Mouse (Mus musculus) frontal cortex, postnatal 25 days (tissue): ENCODE data around the gene Tbrg4.

Experiments used
- DNase-seq, 2 experiments: peaks; one replicate each; pipeline ENCODE4 v3.0.0; 2022; ENCODE audit warnings: low spot score in 2 of 2

Tbrg4 gene

DNA sequence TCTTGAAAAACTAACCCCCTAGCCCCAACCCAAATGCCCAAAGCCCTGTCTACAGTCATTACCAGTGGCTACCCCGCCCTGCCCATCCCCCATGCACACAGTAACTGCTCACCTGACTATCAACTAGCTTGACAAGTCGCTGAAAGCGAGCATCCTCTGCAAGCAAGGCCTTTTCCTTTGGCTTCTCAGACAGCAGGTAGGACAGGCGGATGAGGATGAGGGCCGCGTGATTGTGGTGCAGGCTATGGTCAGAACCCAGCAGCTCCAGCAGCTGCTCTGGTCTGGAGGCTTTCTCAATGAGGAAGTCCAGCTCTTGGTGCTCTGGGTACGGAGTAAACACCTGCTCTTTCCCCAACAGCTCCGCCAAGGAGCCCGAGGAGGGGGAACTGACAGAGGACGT is 2.2 kb downstream of the Tbrg4 start:
- DNase-seq, result no peak

DNA sequence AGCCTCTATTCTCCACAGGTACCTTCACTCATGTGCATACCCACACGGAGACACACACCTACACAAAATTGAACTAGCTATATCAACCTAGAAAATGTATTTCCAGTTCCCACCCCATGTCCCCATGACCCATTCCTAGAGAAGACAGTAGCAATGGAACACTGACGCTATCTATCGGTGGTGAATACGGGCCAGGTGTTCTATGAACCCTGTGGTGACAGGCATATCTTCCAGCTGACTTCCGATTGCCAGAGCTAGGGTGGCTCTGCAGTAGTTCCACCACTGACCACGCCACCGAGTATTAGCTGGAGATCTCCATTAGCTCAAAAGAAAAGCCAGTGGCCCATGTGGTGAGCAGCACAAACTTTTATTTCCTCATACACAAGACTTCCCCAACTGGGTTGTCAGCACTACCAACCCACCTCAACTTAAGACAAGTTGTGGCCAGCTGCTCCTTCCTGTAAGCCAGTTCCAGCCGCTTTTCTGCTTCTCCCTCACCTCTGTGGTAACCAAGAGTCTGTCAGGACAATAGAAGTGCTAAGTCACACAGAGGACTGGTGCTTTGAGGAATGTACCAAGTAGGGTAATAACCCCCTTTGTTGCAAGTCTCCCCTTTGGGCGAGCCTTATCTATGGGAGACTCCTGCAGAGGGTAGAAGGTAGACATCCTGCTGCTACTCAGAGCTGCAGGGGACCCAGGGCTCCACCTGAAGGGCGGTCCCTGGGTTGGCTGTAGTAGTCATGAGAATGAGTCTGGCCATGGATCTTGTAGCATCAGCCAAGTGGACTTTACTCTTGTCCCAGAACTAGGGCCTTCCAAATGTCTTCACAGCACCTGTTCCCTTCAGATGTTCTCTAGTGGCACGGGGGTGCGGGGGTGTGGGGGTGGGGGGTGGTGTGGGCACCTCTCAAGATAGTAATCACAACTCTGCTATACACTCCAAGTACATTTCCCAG is 10.3 kb downstream of the Tbrg4 start:
- no peak for DNase-seq

DNA sequence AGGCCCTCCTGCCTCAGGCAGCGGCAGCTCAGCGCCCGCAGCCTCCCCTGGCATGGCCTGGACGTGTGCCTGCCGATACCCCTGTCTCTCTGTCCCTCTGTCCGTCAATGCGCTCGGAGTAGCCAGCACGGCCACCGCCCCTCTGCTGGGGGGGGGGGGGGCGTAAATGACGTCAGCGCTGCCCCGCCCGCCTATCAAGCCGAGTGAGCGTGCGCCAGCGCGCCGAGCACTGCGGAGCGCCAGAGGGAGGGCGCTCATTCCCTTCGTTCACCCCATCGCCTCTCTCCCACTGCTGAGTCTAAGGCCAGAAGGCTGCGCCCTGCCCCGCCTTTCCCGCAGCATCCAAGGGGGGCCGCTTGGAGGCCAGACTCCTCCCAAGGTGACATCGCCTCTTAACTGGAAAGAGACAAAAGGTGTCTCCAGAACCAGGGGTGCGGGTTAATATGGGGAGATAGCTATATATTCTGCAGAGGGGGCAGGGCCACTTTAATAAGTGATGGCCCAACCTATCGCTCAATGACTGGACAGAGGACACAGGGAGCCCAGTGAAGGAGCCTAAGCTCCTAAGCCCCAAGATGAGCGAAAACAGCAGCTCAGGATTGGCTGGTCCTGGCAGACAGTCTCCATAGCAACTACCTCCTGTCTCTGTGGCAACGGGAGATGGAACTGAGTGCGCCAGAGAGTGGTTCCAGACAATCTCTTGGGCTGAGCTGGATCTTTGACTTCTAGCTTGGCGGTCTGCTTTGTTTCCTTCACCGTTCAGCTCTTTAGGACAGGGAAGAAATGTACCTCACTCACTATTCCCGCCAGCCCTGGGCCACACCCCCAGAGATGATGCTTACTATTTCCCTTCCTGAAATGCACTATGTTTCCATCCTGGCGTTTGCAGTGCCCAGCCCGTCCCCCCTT is 20.1 kb downstream of the Tbrg4 start, which contains the start of gene Nacad:
Gene Nacad (minus strand): TSS at position 563 of the 909 bp plus-strand sequence.
- DNase-seq, result peak; percentile 53 to 62

DNA sequence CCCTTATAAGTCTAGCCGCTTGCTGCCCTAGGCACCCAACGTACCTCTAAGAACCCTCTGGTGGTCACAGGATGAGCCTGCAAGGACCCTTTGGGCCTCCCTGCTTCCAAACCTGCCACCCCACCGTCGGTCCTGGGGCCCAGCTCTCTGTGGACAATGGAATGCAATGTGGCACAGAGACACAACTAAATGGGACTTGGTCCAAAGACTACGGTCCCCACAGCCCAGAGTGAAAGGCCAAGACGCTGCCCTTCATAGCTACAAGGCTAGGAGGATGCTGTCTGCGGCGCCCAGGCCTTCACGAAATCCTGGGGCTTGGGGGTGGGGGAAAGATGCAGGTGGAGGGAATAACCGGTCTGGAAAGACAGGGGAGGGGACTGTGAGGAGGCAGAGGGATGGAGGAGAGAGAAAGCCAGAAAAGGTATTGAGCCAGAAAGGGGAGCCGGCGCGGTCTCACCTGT is 20.8 kb downstream of the Tbrg4 start:
- DNase-seq, result peak in 1 of 2 experiments; percentile 34

DNA sequence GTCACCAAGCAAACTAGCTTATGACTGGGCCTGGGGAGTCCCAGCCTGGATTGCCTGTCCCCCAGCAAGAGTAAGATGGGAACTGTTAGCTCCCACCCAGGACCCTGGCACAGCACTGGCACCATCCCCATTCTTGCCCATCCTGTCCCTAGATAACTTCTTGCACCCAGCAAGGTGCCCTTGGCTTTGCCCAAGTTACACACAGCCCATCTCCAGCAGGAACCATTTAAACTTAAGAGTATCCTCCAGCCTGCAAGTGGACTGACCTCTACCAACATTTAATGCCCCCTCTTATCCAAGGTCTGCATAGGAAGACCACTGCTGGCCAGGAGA is 21.3 kb downstream of the Tbrg4 start:
- no peak for DNase-seq

DNA sequence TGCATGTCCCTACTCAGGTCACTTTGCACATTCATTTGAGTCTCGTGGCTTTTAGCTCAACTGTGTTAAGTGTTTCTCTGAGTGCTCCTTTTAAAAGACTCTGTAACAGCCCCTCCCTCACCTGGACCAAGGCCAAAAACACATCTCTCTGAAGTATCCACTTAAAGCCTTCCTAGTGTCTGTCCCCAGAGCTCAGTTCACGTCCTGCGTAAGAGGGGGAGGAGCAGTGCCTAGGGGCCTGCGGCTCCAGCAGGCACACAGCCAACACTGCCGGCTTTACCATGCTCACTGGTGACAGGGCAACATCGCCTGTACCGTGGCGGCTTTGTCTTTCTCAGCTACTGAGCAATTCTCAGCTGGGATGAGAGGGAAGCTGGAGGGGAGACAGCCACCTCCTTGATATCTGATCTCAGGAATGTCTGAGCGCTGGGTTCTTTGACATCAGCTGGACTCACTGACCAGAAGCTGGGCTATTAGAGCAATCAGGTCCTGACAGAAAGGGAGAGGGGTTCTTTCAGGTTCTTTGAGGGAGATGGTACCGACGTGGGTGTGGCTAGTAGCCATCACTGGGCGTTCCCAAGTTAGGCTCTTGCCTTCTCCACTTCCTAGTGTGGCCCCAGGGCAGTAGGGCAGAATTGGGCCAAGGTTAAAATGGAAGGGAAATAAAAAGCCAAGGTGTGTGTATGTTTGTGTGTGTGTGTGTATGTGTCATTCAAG is 21.8 kb downstream of the Tbrg4 start:
- DNase-seq, result peak in 1 of 2 experiments; percentile 27

DNA sequence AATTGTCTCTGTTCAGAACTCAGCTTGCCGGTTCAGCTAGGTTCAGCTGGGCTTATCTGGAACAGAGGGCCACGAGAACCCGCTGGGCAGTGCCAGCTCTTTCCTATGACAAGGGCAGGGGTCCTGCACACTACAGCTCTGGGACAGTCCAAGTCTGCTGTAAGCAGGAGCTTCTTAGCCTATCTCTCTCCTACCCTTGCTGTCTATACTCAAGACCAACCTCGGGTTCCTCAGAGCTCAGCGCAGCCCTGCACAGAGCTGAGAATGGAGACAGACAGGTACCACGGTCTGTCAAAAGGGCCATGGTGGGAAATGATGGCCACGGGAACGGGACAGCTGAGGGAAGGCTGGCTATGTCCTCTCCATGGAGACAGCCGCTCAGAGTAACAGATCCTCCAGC is 22.6 kb downstream of the Tbrg4 start:
- DNase-seq, result no peak

DNA sequence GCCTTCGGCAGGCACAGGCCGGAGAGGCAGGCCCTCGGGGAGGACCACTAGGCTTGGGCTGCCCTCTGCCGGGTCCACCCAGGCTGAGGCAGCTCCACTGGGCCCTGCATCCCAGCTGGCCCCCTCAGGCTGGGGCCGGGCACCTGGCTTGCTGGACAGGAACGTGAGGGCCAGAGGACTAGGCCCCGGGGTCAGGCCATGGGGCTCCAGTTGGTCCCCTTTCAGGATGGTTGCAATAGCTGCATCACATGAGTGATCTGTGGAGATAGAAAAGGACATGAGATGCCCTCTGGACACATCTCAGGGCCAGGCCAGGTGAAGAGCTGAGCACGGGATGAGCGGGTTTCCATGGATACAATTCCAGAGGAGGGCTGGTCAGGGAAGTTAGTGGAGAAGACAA is 23.2 kb downstream of the Tbrg4 start:
- no peak for DNase-seq

DNA sequence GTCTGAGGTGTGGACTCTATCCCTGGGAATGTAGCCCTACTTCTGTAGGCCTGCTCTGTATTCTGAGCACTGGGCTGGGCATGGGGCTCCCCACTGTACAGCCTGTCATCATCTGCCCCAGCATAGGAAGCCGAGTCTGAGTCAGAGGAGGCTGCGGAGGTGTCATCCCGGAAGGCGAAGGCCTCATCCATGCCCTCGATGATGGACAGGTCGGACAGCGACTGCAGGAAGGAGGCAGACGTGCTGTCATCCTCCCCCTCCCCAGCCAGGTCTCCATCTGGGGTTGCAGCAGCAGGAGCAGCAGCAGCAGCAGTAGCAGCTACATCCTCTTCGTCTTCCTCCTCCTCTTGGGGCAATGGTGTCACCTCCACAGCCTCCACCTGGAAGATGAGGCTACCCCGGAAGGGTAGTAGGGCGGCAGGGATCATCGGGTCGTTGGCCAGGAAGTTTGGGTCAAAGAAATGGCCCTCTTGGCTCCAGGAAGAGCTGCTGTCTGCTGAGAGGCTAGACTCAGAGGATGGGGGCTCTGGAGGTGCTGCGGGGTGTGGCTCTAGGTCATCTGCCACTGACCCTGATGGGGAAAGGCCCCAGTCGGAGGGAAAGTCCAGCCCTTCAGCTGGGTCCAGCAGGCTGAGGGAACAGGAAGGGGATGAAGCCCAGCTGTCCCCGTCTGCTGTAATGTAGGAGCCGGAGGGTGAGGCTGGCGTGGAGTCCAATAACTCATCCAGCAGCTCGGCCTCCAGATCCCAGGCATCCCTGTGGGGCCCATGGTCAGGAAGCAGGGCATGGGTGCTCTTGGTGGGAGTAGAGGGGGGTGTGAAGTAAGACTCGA is 24.0 kb downstream of the Tbrg4 start:
- no peak for DNase-seq

DNA sequence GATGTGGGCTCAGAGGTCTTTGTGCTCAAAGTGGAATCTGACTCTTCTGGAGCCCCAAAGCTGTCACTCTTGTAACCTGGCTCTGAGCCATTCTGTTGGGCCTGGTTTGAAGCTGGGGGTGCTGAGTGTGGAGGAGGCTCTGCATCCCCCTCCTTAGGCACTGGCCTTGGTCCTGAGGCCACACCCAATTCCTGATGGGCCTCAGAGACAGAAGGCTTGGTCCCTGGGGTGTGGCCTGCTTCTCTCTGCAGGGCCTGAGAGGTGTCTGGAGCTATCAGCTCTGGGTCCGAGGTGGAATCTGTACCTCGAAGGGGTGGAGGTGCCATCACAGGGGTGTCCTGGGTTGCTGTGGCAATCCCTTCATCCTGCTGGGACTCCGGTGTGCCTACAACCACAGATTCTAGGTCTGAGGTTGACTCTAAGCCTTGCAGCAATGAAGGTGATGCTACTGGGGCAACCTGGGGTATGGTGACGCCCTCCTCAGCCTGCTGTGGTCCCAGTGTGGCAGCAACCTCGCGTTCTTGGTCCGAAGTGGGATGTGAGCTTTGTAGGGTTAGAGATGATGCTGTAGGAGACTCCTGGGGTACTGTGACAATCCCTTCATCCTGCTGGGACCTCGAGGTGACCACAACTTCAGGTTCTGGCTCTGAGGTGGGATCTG is 25.5 kb downstream of the Tbrg4 start:
- DNase-seq, result no peak

DNA sequence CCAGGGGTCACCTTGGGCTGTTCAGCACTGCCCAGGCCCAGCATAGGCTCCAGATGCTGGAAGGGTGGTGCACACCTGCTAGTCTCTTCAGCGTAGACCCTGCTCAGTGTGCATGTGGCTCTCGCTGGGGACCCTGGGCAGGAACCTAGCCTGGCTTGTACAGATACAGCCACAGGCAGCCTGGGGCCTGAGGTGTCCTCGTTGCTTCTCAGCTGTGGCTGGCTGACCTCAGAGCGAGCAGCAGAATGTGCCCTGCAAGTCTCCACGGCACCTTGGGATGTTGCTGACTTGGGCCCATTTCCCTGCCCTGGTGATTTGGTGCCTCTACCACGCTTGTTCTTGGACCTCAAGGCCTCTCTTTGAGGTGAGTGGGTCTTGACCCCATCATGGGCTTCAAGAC is 26.0 kb downstream of the Tbrg4 start:
- DNase-seq, result no peak

DNA sequence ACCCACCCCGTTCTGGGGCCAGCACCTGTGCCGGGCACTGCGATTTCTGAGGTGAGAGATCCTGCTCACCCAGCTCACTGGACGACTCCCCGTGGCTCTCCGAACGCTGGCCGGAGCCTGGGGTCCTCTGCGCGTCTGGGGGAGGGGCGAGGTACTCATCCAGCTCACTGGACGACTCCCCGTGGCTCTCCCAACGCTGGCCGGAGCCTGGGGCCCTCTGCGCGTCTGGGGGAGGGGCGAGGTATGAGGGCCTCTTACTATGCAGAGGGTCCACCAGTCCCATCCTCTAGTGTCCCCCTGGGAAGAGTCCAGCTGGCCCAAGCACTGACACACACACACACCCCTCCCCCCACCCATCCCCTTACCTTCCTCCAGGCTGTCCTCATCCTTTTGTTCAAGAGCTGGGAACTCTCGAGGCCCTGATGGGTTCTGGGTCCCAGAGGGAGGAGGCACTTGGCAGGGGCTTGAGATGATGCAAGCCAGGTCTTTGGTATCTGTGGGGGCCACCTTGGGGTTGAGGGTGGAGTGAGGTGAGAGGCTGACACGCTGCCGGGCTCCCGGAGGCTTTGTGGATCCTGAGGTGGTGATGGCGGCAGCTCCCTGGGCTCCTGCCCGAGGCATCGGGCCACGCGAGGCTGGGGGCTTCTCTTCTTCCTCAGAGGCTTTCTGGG is 26.7 kb downstream of the Tbrg4 start:
- no peak for DNase-seq

DNA sequence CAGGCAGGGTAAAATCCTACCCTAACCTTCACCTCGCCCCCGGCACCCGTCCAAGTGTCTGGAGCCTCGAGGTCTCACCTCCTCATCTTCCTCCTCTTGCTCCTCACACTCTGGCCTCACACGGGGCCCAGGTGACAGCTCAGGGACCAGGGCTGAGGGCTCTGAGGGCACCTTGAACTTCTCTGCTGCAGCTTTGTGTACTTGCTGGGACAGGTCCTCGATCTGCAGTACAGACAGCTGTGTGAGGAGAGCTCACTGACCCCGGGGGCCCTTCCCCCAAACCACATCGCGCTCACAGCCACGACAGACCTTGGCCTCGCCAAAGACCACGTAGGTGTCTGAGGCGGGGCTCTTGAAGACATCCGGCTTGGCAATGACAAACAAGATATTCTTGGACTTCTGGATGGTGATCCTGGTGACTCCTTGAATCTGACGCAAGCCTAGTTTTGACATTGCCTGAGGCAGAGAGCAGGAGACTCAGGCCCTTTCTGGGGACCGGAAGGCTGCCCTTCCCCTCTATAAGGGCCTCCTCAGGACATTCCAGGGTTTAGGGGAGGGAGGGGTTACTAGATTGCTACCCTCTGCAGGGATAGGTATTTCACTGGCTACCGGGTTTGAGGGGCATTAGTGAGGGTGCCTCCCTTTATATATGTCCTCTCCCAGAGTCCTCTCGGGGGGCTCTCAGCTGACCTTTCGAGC is 27.5 kb downstream of the Tbrg4 start:
- no peak for DNase-seq

DNA sequence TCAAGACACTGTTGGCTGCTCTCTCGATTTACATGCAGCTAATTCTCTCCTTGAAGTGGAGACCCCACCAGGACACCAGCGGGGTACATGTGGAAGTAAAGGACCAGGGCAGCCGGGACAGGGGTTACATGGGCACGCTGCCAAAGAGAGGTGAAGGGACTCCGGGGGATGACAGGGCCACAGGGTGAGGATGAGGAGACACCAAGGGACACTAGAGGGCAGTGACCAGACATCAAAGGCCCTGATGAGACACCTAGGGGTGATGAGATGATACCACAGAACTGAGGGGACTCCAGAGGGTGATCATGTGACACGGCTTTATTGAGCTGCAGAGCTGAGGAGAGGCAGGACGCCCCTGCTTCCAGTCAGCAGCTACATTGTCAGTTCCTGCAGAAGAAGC is 28.3 kb downstream of the Tbrg4 start:
- DNase-seq, result no peak

DNA sequence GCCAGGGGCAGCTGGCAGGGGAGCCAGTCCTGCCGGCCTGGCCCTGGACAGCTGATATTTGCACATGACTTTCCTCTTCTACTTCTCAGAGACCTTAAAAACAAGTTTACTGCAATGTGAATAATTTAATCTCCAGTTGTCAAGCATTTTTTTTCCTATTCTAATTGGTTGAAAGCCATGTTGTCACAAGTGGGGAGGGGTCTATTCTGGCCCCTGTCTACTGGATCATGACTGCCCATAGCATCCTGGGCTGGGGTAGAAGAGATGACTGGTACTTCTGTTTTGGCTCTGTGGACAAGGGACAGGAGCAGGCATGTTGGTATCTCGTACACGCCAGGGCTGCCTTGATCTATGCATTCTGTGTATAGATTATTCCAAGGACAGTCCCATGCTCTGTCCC is 29.3 kb downstream of the Tbrg4 start:
- no peak for DNase-seq

DNA sequence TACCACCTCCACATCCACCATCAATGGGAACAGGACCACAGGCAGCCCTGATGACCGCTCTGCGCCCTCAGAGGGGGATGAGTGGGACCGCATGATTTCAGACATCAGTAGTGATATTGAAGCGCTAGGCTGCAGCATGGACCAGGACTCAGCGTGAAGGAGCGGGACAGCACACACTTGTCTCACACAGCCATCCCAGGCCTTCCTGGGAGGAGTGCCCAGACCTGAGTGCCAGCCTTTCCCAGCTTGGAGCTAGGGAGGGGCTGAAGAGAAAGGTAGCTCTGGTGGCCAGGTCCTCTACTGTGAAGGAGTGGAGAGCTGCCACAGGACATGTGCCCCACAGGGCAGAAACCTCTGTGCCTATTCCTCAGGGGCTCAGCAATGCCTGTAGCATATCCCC is 29.7 kb downstream of the Tbrg4 start:
- DNase-seq, result no peak

DNA sequence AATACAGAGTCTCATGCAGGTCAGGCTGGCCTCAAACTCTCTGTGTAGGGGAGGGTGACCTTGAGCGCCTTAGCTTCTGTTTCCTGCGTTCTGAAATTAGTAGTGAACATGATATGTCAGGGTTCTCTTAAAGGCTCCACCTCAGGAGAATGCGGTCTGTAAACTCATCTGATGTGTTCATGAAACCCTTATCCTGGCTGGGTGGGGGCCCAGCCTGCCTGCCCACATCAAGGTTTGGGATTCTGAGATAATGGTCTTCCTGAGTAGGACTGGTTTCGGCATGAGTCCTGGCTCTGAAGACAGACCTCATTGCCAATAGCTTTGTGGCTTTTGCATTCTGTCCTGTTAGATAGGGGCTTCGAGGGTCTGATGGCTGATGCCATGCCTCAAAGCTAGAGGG is 30.5 kb downstream of the Tbrg4 start:
- no peak for DNase-seq

DNA sequence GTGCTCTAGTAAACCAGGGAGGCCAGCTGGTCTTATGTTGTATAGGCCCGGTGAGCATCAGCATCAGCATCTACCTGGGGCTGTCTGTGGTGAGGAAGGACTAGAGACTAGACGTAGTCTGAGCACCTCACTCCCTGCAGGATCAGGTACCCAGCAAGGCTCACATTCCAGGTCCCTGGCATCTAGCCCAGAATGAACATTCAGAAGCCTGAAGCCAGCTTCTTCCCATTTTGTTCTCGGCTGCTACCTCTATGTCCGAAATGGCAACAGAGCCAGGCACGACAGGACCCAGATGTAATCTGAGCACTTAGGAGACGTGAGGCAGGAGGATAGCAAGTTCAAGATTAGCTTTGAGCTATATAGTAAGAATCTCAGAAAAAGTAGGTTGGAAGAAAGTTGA is 31.0 kb downstream of the Tbrg4 start:
- no peak for DNase-seq

DNA sequence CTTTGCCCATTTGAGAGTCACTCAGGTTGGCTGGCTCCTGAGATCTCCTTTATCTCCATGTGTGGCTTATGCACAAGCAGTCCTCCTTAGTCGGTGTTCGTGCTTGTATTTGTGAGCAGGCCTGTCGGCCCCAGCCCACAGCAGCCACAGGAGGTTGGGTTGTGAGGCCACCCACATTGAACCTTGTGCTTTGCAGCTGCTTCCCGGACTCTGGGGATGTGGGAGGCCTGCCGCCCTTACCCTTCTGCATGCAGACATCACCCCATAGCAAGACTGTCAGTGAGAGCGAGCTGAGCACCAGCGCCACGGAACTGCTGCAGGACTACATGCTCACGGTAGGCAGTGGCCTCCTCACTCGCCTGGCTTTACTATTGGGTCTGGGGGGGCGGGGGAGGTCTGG is 32.5 kb downstream of the Tbrg4 start:
- no peak for DNase-seq
